ENCODE assay signal across 10 mouse cellular contexts in the genomic region with DNA sequence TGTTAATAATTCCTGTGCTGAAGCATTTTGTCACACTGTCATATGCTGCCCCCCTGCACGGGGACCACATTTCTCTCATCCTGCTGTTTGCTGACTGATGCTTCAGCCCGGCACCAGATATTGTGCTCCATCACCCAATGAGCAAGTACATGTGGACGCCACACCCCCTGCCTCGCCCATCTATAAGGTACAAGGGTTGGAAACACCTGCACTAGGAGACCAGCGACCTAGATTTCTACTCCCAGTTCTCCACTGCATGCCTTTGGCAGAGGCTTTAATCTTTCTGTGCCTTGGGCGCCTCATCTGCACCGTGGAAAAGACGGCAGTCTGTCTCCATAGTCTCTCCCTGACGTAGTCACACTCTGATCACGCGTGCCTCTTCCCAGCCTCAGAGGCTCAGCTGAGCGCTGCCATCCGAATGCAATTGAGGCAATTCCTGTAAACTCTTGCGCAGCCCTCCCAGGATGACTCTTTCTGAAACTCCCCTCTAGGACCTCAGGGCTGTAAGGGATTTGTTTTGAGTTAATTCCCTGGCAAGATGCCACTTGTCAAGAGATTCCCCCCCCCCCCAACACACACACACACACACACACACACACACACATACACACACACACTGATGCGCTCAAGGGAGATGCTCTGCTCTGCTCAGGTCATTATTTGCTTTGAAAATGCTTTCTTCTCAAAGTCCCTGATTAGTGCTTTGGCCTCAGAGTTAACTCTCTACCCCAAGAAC. TPM values are rescaled to one million over a fixed set of nuclear protein-coding genes. Genes with fewer than 3 reads are reported as not detected.
DNase-seq lines count a peak whose midpoint lies in the region; ATAC-seq and TF ChIP-seq lines count a peak whose summit lies in the region.
"Had no signal": no experiment of that assay in that cellular context is flagged by ENCODE, and none has a peak within 500 bp of the region (broad histone marks: within the 10 kb centered on the region; RNA-seq: fewer than 3 reads in every experiment).

No protein-coding gene starts in this region.

- peak overlapping the region; percentile 37; the same call in 1 of the 2 replicates for H3K27ac ChIP-seq in heart, embryonic 15.5 days
- H3K27ac ChIP-seq in CH12.LX (ENCODE audit: insufficient read depth, low read depth): peak overlapping the region; percentile 78
- peak overlapping the region; percentile 18; the same call in 1 of the 2 replicates for H3K27ac ChIP-seq in intestine, embryonic 16.5 days (ENCODE audit: low read length)
- H3K27ac ChIP-seq: liver, embryonic 12.5 days had no signal

- H3K27me3 ChIP-seq in heart, embryonic 15.5 days: no peaks in the 10 kb centered on the region
- no peaks in the 10 kb centered on the region for H3K27me3 ChIP-seq in CH12.LX (replicated peaks)
- no peaks in the 10 kb centered on the region for H3K27me3 ChIP-seq in intestine, embryonic 16.5 days (replicated peaks; ENCODE audit: control insufficient read depth, insufficient read depth, low read length)
- H3K27me3 ChIP-seq: liver, embryonic 12.5 days had no signal

- no peak for TF ChIP-seq RAD21 in CH12.LX (IDR thresholded peaks at IDR 0.05; ENCODE audit: low read depth, low read length)

- TF ChIP-seq EP300 in CH12.LX (IDR thresholded peaks at IDR 0.05; ENCODE audit: low read length): no peak

- TF ChIP-seq CTCF in CH12.LX (conservative IDR thresholded peaks at IDR 0.05 in 1 of 2, IDR thresholded peaks at IDR 0.05 in 1 of 2; ENCODE audit: low read depth in 2 of 2, low read length in 2 of 2): no peak

- H3K4me3 ChIP-seq in heart, embryonic 15.5 days: no peak overlapping the region
- H3K4me3 ChIP-seq in CH12.LX (replicated peaks in 1 of 3; ENCODE audit: low read depth in 2 of 3, low read length in 2 of 3, poor library complexity in 1 of 3): no peak overlapping the region
- H3K4me3 ChIP-seq in intestine, embryonic 16.5 days (ENCODE audit: low read length): no peak overlapping the region
- H3K4me3 ChIP-seq: liver, embryonic 12.5 days had no signal

- no peaks in the 10 kb centered on the region; the same call in 1 of the 2 replicates for H3K79me2 ChIP-seq in CH12.LX (replicated peaks; ENCODE audit: control insufficient read depth, extremely low read depth, insufficient read depth, poor library complexity, severe bottlenecking)

- no peaks in the 10 kb centered on the region for H3K36me3 ChIP-seq in heart, embryonic 15.5 days
- H3K36me3 ChIP-seq in CH12.LX (replicated peaks in 1 of 2; ENCODE audit: control insufficient read depth in 1 of 2, insufficient read depth in 1 of 2, low read length in 1 of 2): peaks cover 0 to 1% of the 10 kb centered on the region in 2 experiments
- no peaks in the 10 kb centered on the region for H3K36me3 ChIP-seq in intestine, embryonic 16.5 days (ENCODE audit: control insufficient read depth, insufficient read depth, low read length)
- H3K36me3 ChIP-seq: liver, embryonic 12.5 days had no signal

- in situ Hi-C loops in CH12.LX (cut with MboI; ENCODE audit: low pct_ligation_motif_present, low pct_unique_long_range_greater_than_20kb, low sequenced_read_pairs): loop anchor here (5.0 kb wide), 1 partner anchor 68 kb away; no protein-coding TSS in a partner anchor

- ATAC-seq in heart, embryonic 15.5 days (replicated peaks; ENCODE audit: insufficient number of reproducible peaks, insufficient read depth, low FRiP score, low read depth): no peak; the same call in 1 of the 2 replicates
- ATAC-seq in intestine, embryonic 16.5 days: peak; percentile 89
- ATAC-seq: liver, embryonic 12.5 days had no signal

- H3K4me2 ChIP-seq in heart, embryonic 15.5 days: peak overlapping the region; percentile 11; the same call in 1 of the 2 replicates
- peak overlapping the region; percentile 17 for H3K4me2 ChIP-seq in CH12.LX (ENCODE audit: insufficient read depth, low read depth, poor library complexity, severe bottlenecking)
- peak overlapping the region; percentile 19; the same call in 1 of the 2 replicates for H3K4me2 ChIP-seq in intestine, embryonic 16.5 days (ENCODE audit: low read depth, low read length)
- H3K4me2 ChIP-seq: liver, embryonic 12.5 days had no signal

- no peaks in the 10 kb centered on the region for H3K9me3 ChIP-seq in heart, embryonic 15.5 days (replicated peaks)
- peaks cover 5% of the 10 kb centered on the region for H3K9me3 ChIP-seq in CH12.LX (replicated peaks; ENCODE audit: low read length)
- no peaks in the 10 kb centered on the region for H3K9me3 ChIP-seq in intestine, embryonic 16.5 days (ENCODE audit: control insufficient read depth, low read length)
- H3K9me3 ChIP-seq: liver, embryonic 12.5 days had no signal

- dilution Hi-C loops in CH12.LX (cut with MboI; ENCODE audit: extremely low pct_ligation_motif_present, extremely low pct_unique_long_range_greater_than_20kb, low sequenced_read_pairs): no loop called here

- H3K4me1 ChIP-seq in heart, embryonic 15.5 days (replicated peaks): peaks cover 16% of the 10 kb centered on the region
- H3K4me1 ChIP-seq in CH12.LX (ENCODE audit: control insufficient read depth in 1 of 2, insufficient read depth in 2 of 2): peaks cover 30 to 81% of the 10 kb centered on the region in 2 experiments
- H3K4me1 ChIP-seq in intestine, embryonic 16.5 days (ENCODE audit: control insufficient read depth, insufficient read depth, low read length): peaks cover 12% of the 10 kb centered on the region; the same call in 1 of the 2 replicates

- H3K9ac ChIP-seq in heart, embryonic 15.5 days: no peak overlapping the region
- no peak overlapping the region for H3K9ac ChIP-seq in CH12.LX (ENCODE audit: insufficient read depth, low read depth)
- no peak overlapping the region for H3K9ac ChIP-seq in intestine, embryonic 16.5 days (ENCODE audit: low read depth, low read length)
- H3K9ac ChIP-seq: liver, embryonic 12.5 days had no signal

- no peak for TF ChIP-seq POLR2A in CH12.LX (IDR thresholded peaks at IDR 0.05; ENCODE audit: low read depth, low read length)

- no peak for DNase-seq in heart, adult 9 months (ENCODE audit: low spot score in 2 of 2)
- no peak for DNase-seq in CH12.LX (ENCODE audit: extremely low read depth)
- peak; percentile 41 for DNase-seq in ZHBTc4 (ENCODE audit: low read depth, low spot score)
- no peak for DNase-seq in urinary bladder, adult 2 months (ENCODE audit: low spot score)
- DNase-seq in testis, postnatal 14 days (ENCODE audit: low spot score): no peak
- DNase-seq in layer of hippocampus, postnatal 36 days: no peak
- DNase-seq: kidney, adult 2 months had no signal

- whole genome bisulfite sequencing in heart, embryonic 15.5 days: 56% methylated on average over 15 of the region's 15 CpGs
- 35% methylated on average over 15 of the region's 15 CpGs for WGBS in intestine, embryonic 16.5 days

TF ChIP-seq in CH12.LX, 34 proteins besides CTCF, POLR2A, EP300 and RAD21:
- no peak for TF ChIP-seq ZNF384 (IDR thresholded peaks at IDR 0.05; ENCODE audit: low read depth, low read length)
- TF ChIP-seq ZMIZ1 (IDR thresholded peaks at IDR 0.05; ENCODE audit: low read depth, low read length): no peak
- TF ChIP-seq NRF1 (IDR thresholded peaks at IDR 0.05; ENCODE audit: low read depth, low read length): no peak
- no peak for TF ChIP-seq MAZ (IDR thresholded peaks at IDR 0.05; ENCODE audit: low read depth, low read length)
- no peak for TF ChIP-seq MYC (IDR thresholded peaks at IDR 0.05; ENCODE audit: low read depth, low read length)
- no peak for TF ChIP-seq SIN3A (IDR thresholded peaks at IDR 0.05; ENCODE audit: low read length)
- 0 out of 2 replicates have a peak, but pooled peaks have one; percentile 10 for TF ChIP-seq IRF4 (IDR thresholded peaks at IDR 0.05; ENCODE audit: low read depth, low read length)

RNA-seq across cellular contexts. Expression of a gene that starts 43.1 kb away (rescaled TPM):
- 400 and 494 TPM in 2 replicates for polyA plus RNA-seq in heart, embryonic 15.5 days (2015; fragmentation: Nextera tagmentation; extraction: Ambion mirVana)
- 553 and 781 TPM in 2 replicates for total RNA-seq in CH12.LX (2012; rRNA removed)
- total RNA-seq in CH12.LX (2014; rRNA removed): 2,677 and 3,148 TPM in 2 replicates
- polyA plus RNA-seq in CH12.LX (2012; ENCODE audit: insufficient read length, low read depth): 1,927 and 2,021 TPM in 2 replicates
- polyA plus RNA-seq in intestine, embryonic 16.5 days (2015; fragmentation: Nextera tagmentation; extraction: Ambion mirVana): 527 and 590 TPM in 2 replicates
- polyA plus RNA-seq in urinary bladder, adult 2 months (2012; rRNA removed): 129 and 172 TPM in 2 replicates
- total RNA-seq in layer of hippocampus, postnatal 36 days (2021): 100 to 1,000 TPM; 283 to 353 TPM

Comparison
In these comparisons a context has a peak if more than half of its experiments do, and no peak if none do; other contexts are left out.
1. H3K27ac ChIP-seq: peak in every context shown above with its lines; median percentile 78 in CH12.LX; 37 in heart, embryonic 15.5 days; 18 in intestine, embryonic 16.5 days.